Mouse (Mus musculus): Measurements from ENCODE around the gene Junb. TPM values are rescaled to one million over a fixed set of nuclear protein-coding genes. Genes with fewer than 3 reads are reported as not detected.

Gene Junb
- polyA plus RNA-seq, 1 experiment from 2014 or later, result 8.0 TPM

GRCm38 (mm10) chr8:84969241-84970134 lies 9.0 kb downstream of the Junb start, which contains the start of the genes Gm49661, Prdx2 and Rnaseh2a:
Gm49661 (minus strand) TSS chr8:84969433.
Prdx2 (plus strand) TSS chr8:84969587.
Rnaseh2a (minus strand) TSS chr8:84969767.
- under 1% methylated on average over 56 of the region's 56 CpGs for WGBS
- H3K4me1 ChIP-seq, result peaks cover 32% of the 10 kb centered on the region
- peak; percentile 65 for ATAC-seq (ENCODE audit: insufficient number of reproducible peaks, insufficient read depth, low FRiP score, low TSS enrichment)
- no peaks in the 10 kb centered on the region for H3K9me3 ChIP-seq
- H3K27me3 ChIP-seq, result no peaks in the 10 kb centered on the region
- peak within 1 kb of the TSS; percentile 93 for H3K4me2 ChIP-seq (replicated peaks)
- peaks cover 35% of the 10 kb centered on the region for H3K36me3 ChIP-seq
- H3K4me3 ChIP-seq, result peak within 1 kb of the TSS; percentile 83
- peak within 1 kb of the TSS; percentile 90 for H3K9ac ChIP-seq
- peak within 1 kb of the TSS; percentile 85 for H3K27ac ChIP-seq

GRCm38 (mm10) chr8:84968650-84969049 lies 9.9 kb downstream of the Junb start:
- Histone ChIP-seq H3K9me3 (no peaks in the 10 kb centered on the region), H3K4me3 (peak overlapping the region; percentile 83), H3K9ac (peak overlapping the region; percentile 90), H3K27me3 (no peaks in the 10 kb centered on the region), H3K36me3 (peaks cover 30% of the 10 kb centered on the region), H3K4me2 (replicated peaks) (peak overlapping the region; percentile 93), H3K27ac (peak overlapping the region; percentile 85), H3K4me1 (peaks cover 32% of the 10 kb centered on the region)
- WGBS, result 23% methylated on average over 2 of the region's 2 CpGs
- ATAC-seq (ENCODE audit: insufficient number of reproducible peaks, insufficient read depth, low FRiP score, low TSS enrichment), result no peak

- no peak for ATAC-seq (ENCODE audit: insufficient number of reproducible peaks, insufficient read depth, low FRiP score, low TSS enrichment)
- no peak overlapping the region for H3K27ac ChIP-seq
- no peaks in the 10 kb centered on the region for H3K27me3 ChIP-seq
- 84% methylated on average over 13 of the region's 13 CpGs for WGBS
- no peak overlapping the region for H3K9ac ChIP-seq
- H3K4me1 ChIP-seq, result peaks cover 32% of the 10 kb centered on the region
- H3K4me3 ChIP-seq, result no peak overlapping the region
- H3K9me3 ChIP-seq, result no peaks in the 10 kb centered on the region
- peaks cover 27% of the 10 kb centered on the region for H3K36me3 ChIP-seq
- H3K4me2 ChIP-seq (replicated peaks), result no peak overlapping the region
Measured at GRCm38 (mm10) chr8:84967532-84968304, 10.8 kb downstream of the Junb start.

- H3K36me3 ChIP-seq, result peaks cover 20% of the 10 kb centered on the region
- ATAC-seq (ENCODE audit: insufficient number of reproducible peaks, insufficient read depth, low FRiP score, low TSS enrichment), result no peak
- H3K27ac ChIP-seq, result 0 out of 2 replicates have a peak overlapping the region, but pooled peaks have one; percentile 30
- H3K27me3 ChIP-seq, result no peaks in the 10 kb centered on the region
- 48% methylated on average over 3 of the region's 3 CpGs for WGBS
- H3K4me2 ChIP-seq (replicated peaks), result peak overlapping the region; percentile 80
- H3K9ac ChIP-seq, result no peak overlapping the region
- H3K4me3 ChIP-seq, result no peak overlapping the region
- H3K9me3 ChIP-seq, result no peaks in the 10 kb centered on the region
- H3K4me1 ChIP-seq, result peaks cover 32% of the 10 kb centered on the region
Measured at GRCm38 (mm10) chr8:84966603-84967002, 11.9 kb downstream of the Junb start.

- Histone ChIP-seq H3K9me3 (no peaks in the 10 kb centered on the region), H3K9ac (peak overlapping the region; percentile 72), H3K27me3 (no peaks in the 10 kb centered on the region), H3K36me3 (peaks cover 20% of the 10 kb centered on the region), H3K4me2 (replicated peaks) (peak overlapping the region; percentile 80), H3K27ac (peak overlapping the region; percentile 78), H3K4me3 (peak overlapping the region; percentile 65), H3K4me1 (peaks cover 26% of the 10 kb centered on the region)
- WGBS, result under 1% methylated on average over 41 of the region's 41 CpGs
- ATAC-seq (ENCODE audit: insufficient number of reproducible peaks, insufficient read depth, low FRiP score, low TSS enrichment), result peak; percentile 47
Measured at GRCm38 (mm10) chr8:84965731-84966291, 12.7 kb downstream of the Junb start.

GRCm38 (mm10) chr8:84963952-84964351 lies 14.6 kb downstream of the Junb start:
- no peak for ATAC-seq (ENCODE audit: insufficient number of reproducible peaks, insufficient read depth, low FRiP score, low TSS enrichment)

GRCm38 (mm10) chr8:84959811-84960210 lies 18.7 kb downstream of the Junb start:
- ATAC-seq (ENCODE audit: insufficient number of reproducible peaks, insufficient read depth, low FRiP score, low TSS enrichment), result no peak
- H3K36me3 ChIP-seq, result peaks cover 44% of the 10 kb centered on the region
- 93% methylated on average over 7 of the region's 7 CpGs for WGBS
- no peak overlapping the region for H3K27ac ChIP-seq
- no peak overlapping the region for H3K4me3 ChIP-seq
- no peaks in the 10 kb centered on the region for H3K9me3 ChIP-seq
- H3K27me3 ChIP-seq, result no peaks in the 10 kb centered on the region
- H3K9ac ChIP-seq, result no peak overlapping the region
- H3K4me2 ChIP-seq (replicated peaks), result no peak overlapping the region
- H3K4me1 ChIP-seq, result peaks cover under 1% of the 10 kb centered on the region

More at GRCm38 (mm10) chr8:84963952-84964351, 14.6 kb downstream of the Junb start:
- Histone ChIP-seq H3K4me2 (replicated peaks) (no peak overlapping the region), H3K9ac (no peak overlapping the region), H3K27me3 (no peaks in the 10 kb centered on the region), H3K27ac (no peak overlapping the region), H3K4me3 (no peak overlapping the region), H3K36me3 (peaks cover 25% of the 10 kb centered on the region), H3K9me3 (no peaks in the 10 kb centered on the region), H3K4me1 (peaks cover 21% of the 10 kb centered on the region)
- 91% methylated on average over 4 of the region's 4 CpGs for WGBS

- H3K4me1 ChIP-seq, result no peaks in the 10 kb centered on the region
- no peak overlapping the region for H3K4me2 ChIP-seq (replicated peaks)
- H3K36me3 ChIP-seq, result peaks cover 37% of the 10 kb centered on the region
- H3K27me3 ChIP-seq, result peaks cover 20% of the 10 kb centered on the region
- H3K9me3 ChIP-seq, result no peaks in the 10 kb centered on the region
- H3K4me3 ChIP-seq, result no peak overlapping the region
- H3K9ac ChIP-seq, result no peak overlapping the region
- no peak overlapping the region for H3K27ac ChIP-seq
- 50% methylated on average over 2 of the region's 2 CpGs for WGBS
- ATAC-seq (ENCODE audit: insufficient number of reproducible peaks, insufficient read depth, low FRiP score, low TSS enrichment), result no peak
Measured at GRCm38 (mm10) chr8:84956768-84957167, 21.8 kb downstream of the Junb start.

GRCm38 (mm10) chr8:84952612-84953255 lies 25.8 kb downstream of the Junb start:
- 6% methylated on average over 18 of the region's 18 CpGs for WGBS
- Histone ChIP-seq H3K4me2 (replicated peaks) (no peak overlapping the region), H3K27ac (no peak overlapping the region), H3K4me3 (no peak overlapping the region), H3K27me3 (peaks cover 55% of the 10 kb centered on the region), H3K36me3 (peaks cover 11% of the 10 kb centered on the region; the same call in 1 of the 2 replicates), H3K9ac (no peak overlapping the region), H3K9me3 (no peaks in the 10 kb centered on the region), H3K4me1 (no peaks in the 10 kb centered on the region)
- ATAC-seq (ENCODE audit: insufficient number of reproducible peaks, insufficient read depth, low FRiP score, low TSS enrichment), result no peak

- peaks cover 82% of the 10 kb centered on the region for H3K27me3 ChIP-seq
- no peak overlapping the region for H3K9ac ChIP-seq
- H3K9me3 ChIP-seq, result no peaks in the 10 kb centered on the region
- H3K27ac ChIP-seq, result no peak overlapping the region
- H3K4me1 ChIP-seq, result peaks cover 10% of the 10 kb centered on the region
- no peak overlapping the region for H3K4me3 ChIP-seq
- H3K4me2 ChIP-seq (replicated peaks), result no peak overlapping the region
- no peak for ATAC-seq (ENCODE audit: insufficient number of reproducible peaks, insufficient read depth, low FRiP score, low TSS enrichment)
- WGBS, result 21% methylated on average over 12 of the region's 12 CpGs
- H3K36me3 ChIP-seq, result no peaks in the 10 kb centered on the region
Measured at GRCm38 (mm10) chr8:84949753-84950152, 28.8 kb downstream of the Junb start.

- Histone ChIP-seq H3K4me1 (peaks cover 16% of the 10 kb centered on the region), H3K9ac (no peak overlapping the region), H3K27me3 (peaks cover 86% of the 10 kb centered on the region), H3K4me3 (no peak overlapping the region), H3K36me3 (no peaks in the 10 kb centered on the region), H3K4me2 (replicated peaks) (no peak overlapping the region), H3K27ac (no peak overlapping the region), H3K9me3 (no peaks in the 10 kb centered on the region)
- 0 out of 2 replicates have a peak, but pooled peaks have one; percentile 2 for ATAC-seq (ENCODE audit: insufficient number of reproducible peaks, insufficient read depth, low FRiP score, low TSS enrichment)
- 17% methylated on average over 9 of the region's 9 CpGs for WGBS
Measured at GRCm38 (mm10) chr8:84947241-84947545, 31.3 kb downstream of the Junb start.

All from embryonic facial prominence, embryonic 12.5 days (tissue).